Mouse (Mus musculus) bone marrow, adult 2 months (tissue): Measurements from ENCODE around the gene Gm6401. TPM values are rescaled to one million over a fixed set of nuclear protein-coding genes. Genes with fewer than 3 reads are reported as not detected.
"Not testable (repeated sequence)": the region's sequence is repeated elsewhere in the genome, so short reads cannot be mapped to it uniquely, and the experiment has no call there.

ENCODE experiments used
- H3K27ac ChIP-seq: fragments of 200-500 bp; 2 replicates; pipeline ENCODE4 v1.5.1; 2012; ENCODE audit warnings: low read depth, mild to moderate bottlenecking, control low read depth, inconsistent platforms, low read length; ENCODE audit not compliant: control insufficient read depth, poor library complexity, insufficient read depth
- H3K4me1 ChIP-seq: fragments of 200-500 bp; 2 replicates; pipeline ENCODE4 v1.6.1; 2011; ENCODE audit warnings: low read length; ENCODE audit not compliant: control insufficient read depth, insufficient read depth
- H3K4me3 ChIP-seq: fragments of 200-500 bp; replicated peaks from 2 replicates; pipeline ENCODE3; 2011; ENCODE audit warnings: mild to moderate bottlenecking, low read depth, low read length, control low read depth; ENCODE audit not compliant: control insufficient read depth
- WGBS: fragments of 180-500 bp; shearing (Covaris S2); methylation state at CpG from one replicate; pipeline ENCODE4 v1.1.7; 2018; 5-methylcytosine and 5-hydroxymethylcytosine counted together
- polyA plus RNA-seq: library from polyadenylated mRNA; stranded (reverse); fragments of >200 nt; gene quantifications from 2 replicates; pipeline ENCODE4 v1.2.4, GENCODE M21; 2011; ENCODE audit warnings: low replicate concordance; ENCODE audit not compliant: missing spikeins, insufficient read depth, insufficient read length

Gm6401 gene
- not detected in 2 replicates for polyA plus RNA-seq

- not testable (repeated sequence) for H3K4me1 ChIP-seq, H3K4me3 ChIP-seq, H3K27ac ChIP-seq
- 76% methylated on average over 1 of the region's 1 CpGs for WGBS
Measured at GRCm38 (mm10) chr14:41967827-41968226, at the start of gene Gm6401. Gm6401 (minus strand) TSS chr14:41967927.

- H3K4me3 ChIP-seq, H3K27ac ChIP-seq, H3K4me1 ChIP-seq: not testable (repeated sequence)
- 63% methylated on average over 1 of the region's 1 CpGs for WGBS
Measured at GRCm38 (mm10) chr14:41983225-41983624, 15.5 kb upstream of the Gm6401 start, which contains the start of gene Gm3543. Gm3543 (minus strand) TSS chr14:41983325.

- whole genome bisulfite sequencing: 54% methylated on average over 3 of the region's 3 CpGs
- not testable (repeated sequence) for H3K4me3 ChIP-seq, H3K27ac ChIP-seq, H3K4me1 ChIP-seq
Measured at GRCm38 (mm10) chr14:41968596-41968995, 869 bp upstream of the Gm6401 start.

- 55% methylated on average over 4 of the region's 4 CpGs for WGBS
- H3K27ac ChIP-seq, H3K4me3 ChIP-seq, H3K4me1 ChIP-seq: not testable (repeated sequence)
Measured at GRCm38 (mm10) chr14:41964095-41964494, 3.6 kb downstream of the Gm6401 start.

- not testable (repeated sequence) for H3K27ac ChIP-seq, H3K4me3 ChIP-seq, H3K4me1 ChIP-seq
- 77% methylated on average over 2 of the region's 2 CpGs for WGBS
Measured at GRCm38 (mm10) chr14:41943695-41944094, 24.0 kb downstream of the Gm6401 start, which contains the start of gene 1700024B05Rik. 1700024B05Rik (plus strand) TSS chr14:41943995.

- WGBS: no CpG with 5 or more reads among the region's 1 CpGs
- not testable (repeated sequence) for H3K27ac ChIP-seq, H3K4me3 ChIP-seq, H3K4me1 ChIP-seq
Measured at GRCm38 (mm10) chr14:41924649-41925048, 43.1 kb downstream of the Gm6401 start, which contains the start of gene 1700049E17Rik1. 1700049E17Rik1 (plus strand) TSS chr14:41924949.

Other genes with a start within 250 kb of the Gm6401 start
- not detected in 2 replicates for gene Gm7929, start 217.3 kb downstream of the Gm6401 start, polyA plus RNA-seq
- not detected in 2 replicates for gene Gm47189, start 195.5 kb downstream of the Gm6401 start, polyA plus RNA-seq
- gene Gm7980, start 60.6 kb downstream of the Gm6401 start, polyA plus RNA-seq: not detected in 2 replicates
- gene 1700049E17Rik1, start 43.0 kb downstream of the Gm6401 start, polyA plus RNA-seq: not detected in 2 replicates
- gene 1700024B05Rik, start 23.9 kb downstream of the Gm6401 start, polyA plus RNA-seq: not detected in 2 replicates
- gene Gm3543, start 15.4 kb upstream of the Gm6401 start, polyA plus RNA-seq: not detected in 2 replicates
- not detected in 2 replicates for gene Gm7951, start 149.4 kb upstream of the Gm6401 start, polyA plus RNA-seq
- gene Gm17027, start 194.7 kb upstream of the Gm6401 start, polyA plus RNA-seq: not detected in 2 replicates
- gene Gm3573, start 222.9 kb upstream of the Gm6401 start, polyA plus RNA-seq: not detected in 2 replicates